Mouse (Mus musculus) macrophage (primary cell): Measurements from ENCODE around the gene Cx3cl1. TPM values are rescaled to one million over a fixed set of nuclear protein-coding genes. Genes with fewer than 3 reads are reported as not detected.

Source experiments
- H3K27ac ChIP-seq: fragments of 350-480 bp; formaldehyde crosslinking; 2 replicates; pipeline ENCODE4 v1.9.0; 2021
- H3K36me3 ChIP-seq: fragments of 350-480 bp; formaldehyde crosslinking; 2 replicates; pipeline ENCODE4 v1.9.0; 2021; ENCODE audit errors: inconsistent target
- H3K4me3 ChIP-seq: fragments of 350-480 bp; formaldehyde crosslinking; 2 replicates; pipeline ENCODE4 v1.9.0; 2021; ENCODE audit errors: inconsistent target
- H3K79me2 ChIP-seq: fragments of 350-480 bp; formaldehyde crosslinking; 2 replicates; pipeline ENCODE4 v1.9.0; 2021; ENCODE audit errors: inconsistent target
- WGBS: methylation state at CpG from one replicate; pipeline ENCODE4 v1.1.7; 2026; ENCODE audit warnings: inconsistent platforms; ENCODE audit not compliant: missing documents; 5-methylcytosine and 5-hydroxymethylcytosine counted together
- polyA plus RNA-seq: library from polyadenylated mRNA; stranded (reverse); fragments of 250-400 nt; gene quantifications from 3 replicates; pipeline ENCODE4 v1.2.4, GENCODE M21; 2018; ENCODE audit warnings: inconsistent platforms

Cx3cl1 gene
- polyA plus RNA-seq, 1 experiment from 2014 or later = 0.32 TPM

GRCm38 (mm10) chr8:94780491-94781154, 8.8 kb downstream of the Cx3cl1 start:
- 97% methylated on average over 21 of the region's 21 CpGs for WGBS
- Histone ChIP-seq H3K36me3 (no peaks in the 10 kb centered on the region), H3K79me2 (no peaks in the 10 kb centered on the region), H3K4me3 (no peak overlapping the region), H3K27ac (no peak overlapping the region)

DNA sequence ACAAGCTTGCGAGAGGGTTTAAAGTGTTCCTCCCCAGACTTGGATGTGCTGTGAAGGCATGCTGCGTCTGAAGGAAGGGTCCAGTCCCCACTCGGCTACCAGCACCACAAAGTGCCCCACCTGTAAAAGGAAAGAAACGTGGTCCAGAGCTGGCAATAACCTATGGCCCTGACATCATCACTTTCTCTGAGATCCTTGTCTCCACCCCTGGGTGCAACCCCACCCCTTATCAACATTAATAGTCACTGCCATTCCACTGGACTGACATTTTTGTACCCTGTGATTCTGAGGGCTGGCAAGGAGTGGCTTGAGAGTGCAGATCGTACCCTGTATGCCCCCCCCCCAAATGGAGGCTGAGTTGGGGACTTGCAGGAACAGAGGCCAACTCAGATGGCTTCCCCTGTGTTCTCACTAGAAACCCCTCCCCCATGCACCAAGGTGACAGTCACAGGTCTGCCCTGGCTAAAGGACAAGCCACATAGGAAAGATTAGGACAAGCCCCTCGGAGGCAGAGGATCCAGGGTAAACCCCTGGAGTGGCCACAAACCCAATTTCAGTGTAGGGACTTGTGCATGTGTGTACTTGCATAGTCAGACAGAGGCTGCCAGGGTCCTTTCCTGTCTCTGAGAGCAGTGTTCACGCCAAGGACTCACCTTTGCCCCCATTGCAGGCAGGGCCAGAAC, 9.5 kb downstream of the Cx3cl1 start:
- 87% methylated on average over 7 of the region's 7 CpGs for WGBS
- H3K4me3 ChIP-seq = no peak overlapping the region
- no peak overlapping the region for H3K27ac ChIP-seq
- no peaks in the 10 kb centered on the region for H3K36me3 ChIP-seq
- no peaks in the 10 kb centered on the region for H3K79me2 ChIP-seq

DNA sequence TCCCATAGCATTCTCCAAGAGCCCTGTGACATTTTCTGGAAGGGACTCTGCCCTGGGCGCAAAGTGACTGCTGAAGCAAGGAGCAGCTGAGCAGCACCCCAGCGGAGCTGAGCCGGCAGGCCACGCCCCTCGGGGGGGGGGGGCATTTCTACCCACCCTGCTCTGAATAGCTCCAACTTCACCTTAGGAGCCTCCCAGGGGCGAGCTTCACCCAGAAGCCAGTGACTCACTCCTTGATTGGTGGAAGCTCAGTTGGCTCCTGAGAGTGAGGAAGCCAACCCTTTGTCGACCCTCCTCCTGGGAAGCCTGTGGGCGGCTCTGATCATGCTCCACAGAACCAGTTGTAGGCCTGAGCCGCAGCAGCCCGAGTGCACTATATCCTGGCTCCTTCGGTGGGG, 10.0 kb downstream of the Cx3cl1 start:
- H3K36me3 ChIP-seq = no peaks in the 10 kb centered on the region
- H3K27ac ChIP-seq = no peak overlapping the region
- no peak overlapping the region for H3K4me3 ChIP-seq
- H3K79me2 ChIP-seq = no peaks in the 10 kb centered on the region
- WGBS = 42% methylated on average over 11 of the region's 11 CpGs

GRCm38 (mm10) chr8:94783890-94784289, 12.1 kb downstream of the Cx3cl1 start:
- WGBS = 15% methylated on average over 4 of the region's 4 CpGs
- no peak overlapping the region for H3K4me3 ChIP-seq
- no peak overlapping the region for H3K27ac ChIP-seq
- H3K79me2 ChIP-seq = no peaks in the 10 kb centered on the region
- no peaks in the 10 kb centered on the region for H3K36me3 ChIP-seq

DNA sequence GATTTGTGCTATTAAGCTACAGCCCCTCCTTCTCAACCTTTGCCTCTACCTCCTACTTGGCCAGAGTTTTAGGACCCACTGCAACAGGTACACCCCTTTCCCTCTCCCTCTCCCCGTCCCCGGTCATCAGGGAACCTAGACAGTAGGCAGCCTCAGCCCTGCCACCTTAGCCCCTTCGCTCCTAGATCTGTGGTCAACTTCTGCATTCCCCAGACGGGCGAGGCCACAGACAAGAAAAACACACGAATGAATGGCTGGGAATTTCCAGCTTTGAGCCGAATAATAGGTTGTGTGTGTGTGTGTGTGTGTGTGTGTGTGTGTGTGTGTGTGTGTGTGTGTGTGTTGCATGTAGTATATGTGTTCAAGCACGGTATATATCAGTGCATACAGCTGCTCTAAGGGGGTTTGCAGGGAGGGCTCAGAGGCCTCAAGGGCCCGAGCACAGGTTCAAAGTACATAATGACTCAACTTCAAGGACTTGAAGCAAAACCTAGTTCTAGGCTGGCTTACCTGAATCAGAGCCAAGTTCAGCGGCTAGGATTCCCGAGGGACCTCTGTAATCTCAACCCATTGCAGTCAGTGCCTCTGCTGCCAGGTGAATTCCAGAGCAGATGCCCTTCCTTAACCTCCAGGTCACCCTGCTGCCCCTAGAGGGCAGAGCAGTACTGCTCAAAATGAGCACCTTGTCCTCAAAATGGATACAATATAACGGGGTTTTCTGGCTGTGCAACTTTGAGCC, 13.6 kb downstream of the Cx3cl1 start:
- 53% methylated on average over 12 of the region's 12 CpGs for WGBS
- H3K36me3 ChIP-seq = no peaks in the 10 kb centered on the region
- no peak overlapping the region for H3K4me3 ChIP-seq
- no peaks in the 10 kb centered on the region for H3K79me2 ChIP-seq
- H3K27ac ChIP-seq = no peak overlapping the region

- H3K27ac ChIP-seq = no peak overlapping the region
- no peak overlapping the region for H3K4me3 ChIP-seq
- 76% methylated on average over 6 of the region's 6 CpGs for WGBS
- no peaks in the 10 kb centered on the region for H3K79me2 ChIP-seq
- no peaks in the 10 kb centered on the region for H3K36me3 ChIP-seq
Measured at GRCm38 (mm10) chr8:94785995-94786595, 14.3 kb downstream of the Cx3cl1 start.

GRCm38 (mm10) chr8:94787524-94788501, 16.0 kb downstream of the Cx3cl1 start:
- WGBS = 74% methylated on average over 15 of the region's 15 CpGs
- H3K4me3 ChIP-seq = no peak overlapping the region
- no peaks in the 10 kb centered on the region for H3K36me3 ChIP-seq
- H3K27ac ChIP-seq = no peak overlapping the region
- no peaks in the 10 kb centered on the region for H3K79me2 ChIP-seq

DNA sequence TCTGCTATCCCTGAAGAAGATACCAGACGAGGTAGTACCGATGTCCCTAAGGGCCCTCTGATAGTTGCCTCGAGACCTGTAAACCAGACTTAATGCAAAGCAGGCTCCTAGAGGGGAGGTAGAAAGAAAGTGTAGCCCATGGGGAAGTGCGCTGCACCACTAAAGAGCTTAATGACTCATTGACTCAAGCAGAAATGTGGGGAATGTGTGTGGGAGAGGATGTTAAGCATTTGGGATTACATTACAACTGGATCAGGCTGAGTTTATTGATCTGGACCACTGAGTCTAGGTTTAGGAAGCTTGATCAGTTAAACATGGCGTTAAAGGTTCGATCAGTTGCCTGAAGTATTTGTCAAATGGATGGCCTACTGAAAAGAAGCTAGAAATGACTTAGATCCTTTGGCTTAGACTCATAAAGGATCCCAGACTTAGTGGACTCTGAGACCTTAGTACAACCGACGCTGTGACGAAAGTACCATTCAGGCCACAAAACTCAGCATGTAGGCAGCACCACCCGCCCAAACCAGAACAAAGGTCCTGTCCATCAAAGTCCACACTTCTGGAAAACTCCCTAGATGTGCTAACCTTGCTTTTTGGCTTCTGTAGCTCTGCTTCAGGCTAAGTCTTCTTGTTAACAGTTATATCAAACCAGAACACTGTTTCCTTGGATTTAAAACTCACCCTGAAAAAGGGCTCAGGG, 17.6 kb downstream of the Cx3cl1 start:
- Histone ChIP-seq H3K36me3 (no peaks in the 10 kb centered on the region), H3K4me3 (no peak overlapping the region), H3K27ac (no peak overlapping the region), H3K79me2 (no peaks in the 10 kb centered on the region)
- 93% methylated on average over 10 of the region's 10 CpGs for WGBS

DNA sequence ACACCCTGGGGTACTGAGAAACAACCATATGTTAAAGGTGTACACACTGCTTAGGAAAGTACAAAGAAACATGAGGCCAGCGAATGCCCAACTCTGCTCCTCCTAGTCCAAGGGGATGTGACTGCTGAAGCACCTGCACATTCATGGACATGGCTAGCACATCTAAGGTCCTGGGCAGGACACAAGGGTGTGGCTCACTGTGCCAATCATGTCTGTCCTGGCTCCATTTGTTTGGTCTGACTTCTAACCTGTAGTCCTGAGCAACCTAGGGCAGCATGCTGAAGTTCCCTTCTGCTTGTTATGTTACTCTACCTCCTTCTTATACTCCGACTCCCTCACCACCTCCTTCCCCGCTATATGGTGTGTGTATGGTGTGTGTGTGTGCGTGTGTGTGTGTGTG, 22.6 kb downstream of the Cx3cl1 start:
- 93% methylated on average over 4 of the region's 4 CpGs for whole genome bisulfite sequencing
- no peak overlapping the region for H3K27ac ChIP-seq
- H3K4me3 ChIP-seq = no peak overlapping the region
- no peaks in the 10 kb centered on the region for H3K36me3 ChIP-seq
- no peaks in the 10 kb centered on the region for H3K79me2 ChIP-seq

DNA sequence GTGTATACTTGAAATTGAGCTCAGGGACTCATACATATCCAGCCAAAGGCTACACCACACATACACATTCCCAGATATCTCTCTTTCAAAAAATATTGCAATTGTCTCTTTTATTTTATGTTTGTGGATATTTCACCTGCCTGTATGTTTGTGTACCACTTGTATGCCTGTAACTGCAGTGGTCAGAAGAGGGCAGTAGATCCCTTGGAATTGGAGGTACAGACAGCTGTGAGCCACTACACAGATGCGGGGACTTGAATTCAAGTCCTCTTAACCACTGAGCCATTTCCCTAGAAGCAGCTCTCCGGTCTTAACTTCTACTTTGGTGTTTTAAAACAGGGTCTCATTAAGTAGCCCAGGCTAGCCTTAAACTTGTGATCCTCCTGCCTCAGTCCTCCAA, 23.0 kb downstream of the Cx3cl1 start:
- 89% methylated on average over 2 of the region's 2 CpGs for WGBS
- Histone ChIP-seq H3K4me3 (no peak overlapping the region), H3K36me3 (no peaks in the 10 kb centered on the region), H3K27ac (no peak overlapping the region), H3K79me2 (no peaks in the 10 kb centered on the region)

GRCm38 (mm10) chr8:94800278-94800968, 28.6 kb downstream of the Cx3cl1 start:
- Histone ChIP-seq H3K4me3 (no peak overlapping the region), H3K36me3 (no peaks in the 10 kb centered on the region), H3K79me2 (no peaks in the 10 kb centered on the region), H3K27ac (no peak overlapping the region)
- 28% methylated on average over 7 of the region's 7 CpGs for WGBS

DNA sequence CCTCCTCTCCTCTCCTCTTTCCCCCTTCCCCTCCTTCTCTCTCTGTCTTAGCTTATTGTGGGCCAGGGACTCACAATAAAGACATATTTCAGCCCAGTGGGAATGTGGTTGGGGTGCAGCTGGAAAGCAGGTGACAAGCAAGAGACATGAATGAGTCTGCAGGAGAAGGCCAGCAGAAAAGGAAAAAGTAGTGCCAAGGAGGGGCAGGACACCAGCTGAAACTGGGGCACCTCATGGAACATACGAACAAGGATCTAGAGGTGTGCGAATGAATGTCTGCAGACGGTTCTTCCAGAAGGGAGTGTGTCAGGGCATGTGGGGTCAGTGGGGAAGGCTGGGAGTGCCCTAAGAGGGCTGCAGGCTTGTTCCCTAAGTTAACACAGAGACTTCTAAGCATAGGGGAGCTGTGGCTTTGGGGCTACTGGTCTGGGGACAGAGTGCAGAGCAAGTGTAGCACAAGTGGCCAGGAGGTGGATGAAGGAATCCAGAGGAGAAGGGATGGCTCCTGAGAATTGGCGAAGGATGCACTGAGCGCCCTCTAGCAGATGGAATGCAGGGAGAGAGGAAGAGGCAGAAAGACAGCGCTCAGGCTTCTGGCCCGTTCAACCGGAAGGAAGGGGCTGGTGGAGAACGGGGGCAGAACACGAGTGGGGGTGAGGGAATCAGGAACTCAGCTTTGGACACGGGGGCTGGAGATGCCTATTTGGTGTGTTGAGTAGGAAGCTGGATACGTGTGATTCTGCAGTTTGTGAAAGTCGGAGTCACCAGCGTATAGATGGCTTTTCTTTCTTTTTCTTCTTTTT, 29.7 kb downstream of the Cx3cl1 start:
- Histone ChIP-seq H3K4me3 (no peak overlapping the region), H3K79me2 (no peaks in the 10 kb centered on the region), H3K27ac (no peak overlapping the region), H3K36me3 (no peaks in the 10 kb centered on the region)
- 26% methylated on average over 12 of the region's 14 CpGs for WGBS
